Mouse (Mus musculus) megakaryocyte, embryonic 14.5 days (primary cell): ENCODE measurements around the gene Arhgef39.

Source experiments
- FLI1 ChIP-seq: IDR thresholded peaks from 2 replicates; pipeline ENCODE4 v1.6.1; 2012; ENCODE audit warnings: low read length, inconsistent platforms, mixed read lengths
- GATA1 ChIP-seq: IDR thresholded peaks from 3 replicates; pipeline ENCODE4 v1.6.1; 2012; ENCODE audit warnings: mixed read lengths, low read length, inconsistent platforms, borderline replicate concordance

GRCm38 (mm10) chr4:43457124-43457523 lies 42.4 kb downstream of the Arhgef39 start:
- no peak for TF ChIP-seq FLI1
- no peak for TF ChIP-seq GATA1
